Mouse (Mus musculus) forebrain, embryonic 16.5 days (tissue): ENCODE measurements around the gene Wdr86. TPM values are rescaled to one million over a fixed set of nuclear protein-coding genes. Genes with fewer than 3 reads are reported as not detected.
A peak's percentile ranks its signal among the peaks of the same experiment; 100 is the strongest.
"Not testable (repeated sequence)": the region's sequence is repeated elsewhere in the genome, so short reads cannot be mapped to it uniquely, and the experiment has no call there.

Experiments
- ATAC-seq: fragments of 200-750 bp; cut with Nextera tagmentation; 2 replicates; pipeline ENCODE4 v1.8.0; 2017; ENCODE audit warnings: mild to moderate bottlenecking, moderate library complexity
- H3K27ac ChIP-seq: fragments of 300-500 bp; sonication (generic); 2 replicates; pipeline ENCODE4 v1.5.1; 2014; ENCODE audit warnings: low read length, control low read depth
- H3K27me3 ChIP-seq: fragments of 300-500 bp; sonication (generic); replicated peaks from 2 replicates; pipeline ENCODE4 v1.6.1; 2014; ENCODE audit warnings: low read length; ENCODE audit not compliant: control insufficient read depth, insufficient read depth
- H3K36me3 ChIP-seq: fragments of 300-500 bp; sonication (generic); 2 replicates; pipeline ENCODE4 v1.6.1; 2014; ENCODE audit not compliant: control insufficient read depth, insufficient read depth
- H3K4me1 ChIP-seq: fragments of 300-500 bp; sonication (generic); replicated peaks from 2 replicates; pipeline ENCODE4 v1.6.1; 2014; ENCODE audit warnings: low read length; ENCODE audit not compliant: control insufficient read depth, insufficient read depth
- H3K4me2 ChIP-seq: fragments of 300-500 bp; sonication (generic); 2 replicates; pipeline ENCODE4 v1.6.1; 2014; ENCODE audit warnings: mild to moderate bottlenecking, low read length, control low read depth
- H3K4me3 ChIP-seq: fragments of 300-500 bp; sonication (generic); replicated peaks from 2 replicates; pipeline ENCODE4 v1.5.1; 2014; ENCODE audit warnings: mild to moderate bottlenecking, low read length, control low read depth
- H3K9ac ChIP-seq: fragments of 300-500 bp; sonication (generic); replicated peaks from 2 replicates; pipeline ENCODE4 v1.6.1; 2014; ENCODE audit warnings: low read depth, low read length, control low read depth
- H3K9me3 ChIP-seq: fragments of 300-500 bp; sonication (generic); 2 replicates; pipeline ENCODE4 v1.6.1; 2016; ENCODE audit warnings: low read length; ENCODE audit not compliant: control insufficient read depth
- WGBS: fragments of 180-500 bp; shearing (Covaris S2); extraction: QIAGEN DNeasy Blood & Tissue Kit; methylation state at CpG from one replicate; pipeline ENCODE4 v1.1.7; 2014; 5-methylcytosine and 5-hydroxymethylcytosine counted together
- polyA plus RNA-seq: library from polyadenylated mRNA; unstranded; fragments of >200 nt; fragmentation: Nextera tagmentation; extraction: Ambion mirVana; gene quantifications from 2 replicates; pipeline ENCODE4 v1.2.1, GENCODE M21; 2015

Wdr86 gene
- 4.7 and 5.1 TPM in 2 replicates for polyA plus RNA-seq

GRCm38 (mm10) chr5:24730488-24730871, at the start of gene Wdr86:
Wdr86 (minus strand) TSS chr5:24730727.
- peak; percentile 41 for ATAC-seq
- no peak within 1 kb of the TSS for H3K27ac ChIP-seq
- peak within 1 kb of the TSS; percentile 42 for H3K4me3 ChIP-seq
- under 1% methylated on average over 23 of the region's 23 CpGs for WGBS
- H3K9me3 ChIP-seq = no peaks in the 10 kb centered on the region
- no peaks in the 10 kb centered on the region for H3K36me3 ChIP-seq
- peaks cover 29% of the 10 kb centered on the region for H3K27me3 ChIP-seq
- peaks cover 15% of the 10 kb centered on the region for H3K4me1 ChIP-seq
- peak within 1 kb of the TSS; percentile 58 for H3K4me2 ChIP-seq
- peak within 1 kb of the TSS; percentile 52 for H3K9ac ChIP-seq

- Histone ChIP-seq H3K9ac (no peak overlapping the region), H3K27me3 (no peaks in the 10 kb centered on the region; the same call in 1 of the 2 replicates), H3K4me3 (no peak overlapping the region), H3K9me3 (peaks cover 3% of the 10 kb centered on the region; the same call in 1 of the 2 replicates), H3K4me2 (no peak overlapping the region), H3K27ac (no peak overlapping the region), H3K36me3 (no peaks in the 10 kb centered on the region), H3K4me1 (peaks cover under 1% of the 10 kb centered on the region)
- ATAC-seq = peak; percentile 31; the same call in 1 of the 2 replicates
- WGBS = 45% methylated on average over 15 of the region's 15 CpGs
Observed at GRCm38 (mm10) chr5:24779881-24780512, 49.5 kb upstream of the Wdr86 start.

GRCm38 (mm10) chr5:24779321-24779720, 48.8 kb upstream of the Wdr86 start:
- Histone ChIP-seq H3K4me1 (peaks cover 3% of the 10 kb centered on the region), H3K27ac (no peak overlapping the region), H3K27me3 (no peaks in the 10 kb centered on the region; the same call in 1 of the 2 replicates), H3K9me3 (no peaks in the 10 kb centered on the region), H3K36me3 (no peaks in the 10 kb centered on the region), H3K9ac (no peak overlapping the region), H3K4me2 (no peak overlapping the region), H3K4me3 (no peak overlapping the region)
- no peak for ATAC-seq

- H3K4me3 ChIP-seq = no peak overlapping the region
- no peak for ATAC-seq
- 0 out of 2 replicates have a peak overlapping the region, but pooled peaks have one; percentile 25 for H3K9ac ChIP-seq
- H3K4me1 ChIP-seq = peaks cover 3% of the 10 kb centered on the region
- peak overlapping the region; percentile 13 for H3K4me2 ChIP-seq
- no peaks in the 10 kb centered on the region for H3K36me3 ChIP-seq
- H3K27ac ChIP-seq = no peak overlapping the region
- H3K27me3 ChIP-seq = no peaks in the 10 kb centered on the region; the same call in 1 of the 2 replicates
- H3K9me3 ChIP-seq = no peaks in the 10 kb centered on the region
- 44% methylated on average over 13 of the region's 13 CpGs for WGBS
Observed at GRCm38 (mm10) chr5:24778843-24779140, 48.3 kb upstream of the Wdr86 start.

- Histone ChIP-seq H3K4me2 (peak overlapping the region; percentile 13), H3K9ac (0 out of 2 replicates have a peak overlapping the region, but pooled peaks have one; percentile 25), H3K27me3 (no peaks in the 10 kb centered on the region; the same call in 1 of the 2 replicates), H3K4me1 (peaks cover 3% of the 10 kb centered on the region), H3K9me3 (no peaks in the 10 kb centered on the region), H3K36me3 (no peaks in the 10 kb centered on the region), H3K27ac (no peak overlapping the region), H3K4me3 (no peak overlapping the region)
- no peak for ATAC-seq
- 19% methylated on average over 17 of the region's 17 CpGs for WGBS
Observed at GRCm38 (mm10) chr5:24778082-24778842, 47.7 kb upstream of the Wdr86 start.

DNA sequence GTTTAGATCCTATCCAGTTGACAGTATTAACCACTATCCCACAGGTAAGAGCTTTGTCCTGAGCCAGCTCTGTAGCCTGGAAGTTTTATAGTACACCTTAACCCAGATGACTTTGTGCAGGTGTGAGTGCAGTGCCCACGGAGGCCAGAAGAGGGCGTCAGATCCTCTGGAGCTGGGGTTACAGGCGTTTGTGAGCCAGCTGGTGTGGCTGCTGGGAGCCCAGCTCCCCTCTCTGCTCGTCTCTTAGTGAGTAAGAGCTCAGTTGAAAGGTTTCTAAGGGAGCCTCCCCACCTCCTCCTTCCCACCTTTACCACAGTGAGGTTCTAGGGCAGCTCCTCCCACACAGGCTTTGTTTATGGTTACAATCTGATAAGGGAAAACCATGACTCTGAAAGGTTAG, 46.2 kb upstream of the Wdr86 start:
- 71% methylated on average over 4 of the region's 4 CpGs for WGBS
- Histone ChIP-seq H3K27ac (no peak overlapping the region), H3K36me3 (no peaks in the 10 kb centered on the region), H3K4me3 (no peak overlapping the region), H3K4me2 (no peak overlapping the region), H3K4me1 (peaks cover 3% of the 10 kb centered on the region), H3K9ac (no peak overlapping the region), H3K27me3 (no peaks in the 10 kb centered on the region; the same call in 1 of the 2 replicates), H3K9me3 (no peaks in the 10 kb centered on the region)
- no peak for ATAC-seq

DNA sequence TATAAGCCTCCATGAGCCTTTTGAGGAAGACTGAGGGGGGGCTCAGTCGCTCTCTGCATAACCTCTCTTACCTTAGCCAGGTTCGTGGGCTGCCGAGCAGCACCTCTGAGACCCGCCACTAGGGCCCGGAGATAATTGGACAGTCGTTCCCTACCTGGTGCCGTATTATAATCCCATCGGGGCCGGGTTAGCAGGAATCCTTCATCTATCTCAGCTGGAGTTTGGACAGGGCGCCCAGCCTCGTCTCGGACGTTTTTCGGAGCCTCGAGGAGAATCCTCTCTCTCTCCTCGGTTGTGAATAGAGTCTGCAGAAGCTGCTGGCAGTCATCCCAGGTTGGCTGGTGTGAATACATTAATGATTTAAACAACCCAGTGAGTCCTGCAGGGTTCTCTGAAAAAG, 44.0 kb upstream of the Wdr86 start:
- not testable (repeated sequence) for H3K9me3 ChIP-seq, H3K27ac ChIP-seq, ATAC-seq, H3K9ac ChIP-seq, H3K36me3 ChIP-seq, H3K4me3 ChIP-seq, H3K27me3 ChIP-seq, H3K4me1 ChIP-seq, H3K4me2 ChIP-seq
- WGBS = 38% methylated on average over 16 of the region's 16 CpGs

DNA sequence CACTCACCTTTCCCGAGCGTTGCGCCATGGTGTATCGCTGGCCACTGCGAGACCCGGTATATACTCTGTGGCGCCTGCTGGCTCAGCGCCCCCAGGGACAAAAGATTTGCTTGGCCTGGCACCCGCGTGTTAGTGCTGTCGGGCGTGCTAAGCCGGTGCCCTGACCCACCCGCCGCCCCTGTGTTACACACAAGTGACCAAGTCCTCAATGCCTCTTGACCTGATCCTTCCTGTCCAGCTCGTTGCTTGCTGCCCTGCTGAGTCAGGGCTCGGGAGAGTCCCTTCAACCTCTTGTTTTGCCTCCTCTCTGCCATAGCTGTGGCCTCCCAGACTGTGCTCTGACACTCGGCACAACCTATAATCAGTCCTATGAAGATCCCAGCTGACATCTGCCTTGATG, 27.3 kb upstream of the Wdr86 start, which contains the start of gene Crygn:
TSS of gene Crygn (minus strand) at position 193 of the 400 bp plus-strand sequence.
- Histone ChIP-seq H3K4me2 (no peak within 1 kb of the TSS), H3K27ac (no peak within 1 kb of the TSS), H3K9me3 (no peaks in the 10 kb centered on the region), H3K27me3 (no peaks in the 10 kb centered on the region), H3K4me1 (no peaks in the 10 kb centered on the region), H3K9ac (no peak within 1 kb of the TSS), H3K36me3 (no peaks in the 10 kb centered on the region), H3K4me3 (no peak within 1 kb of the TSS)
- 29% methylated on average over 18 of the region's 18 CpGs for WGBS
- ATAC-seq = no peak

DNA sequence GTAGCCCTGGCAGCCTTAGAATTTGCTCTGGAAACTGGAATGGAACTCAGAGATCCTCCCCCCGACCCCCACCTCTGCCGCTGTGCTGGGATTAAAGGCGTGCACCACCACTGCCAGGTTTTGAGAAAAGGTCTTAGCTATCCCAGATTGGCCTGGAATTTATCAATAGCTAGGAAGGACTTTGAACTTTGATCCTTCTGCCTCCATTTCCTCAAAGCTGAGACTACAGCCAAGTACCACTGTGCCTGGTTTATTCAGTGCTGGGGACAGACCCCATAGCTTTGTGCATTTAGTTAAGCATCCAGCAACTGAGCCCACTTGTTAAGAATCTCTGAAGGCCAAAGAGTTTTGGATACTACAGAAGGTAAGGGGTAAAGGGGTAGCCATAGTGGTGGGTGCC, 26.4 kb upstream of the Wdr86 start:
- H3K27me3 ChIP-seq = no peaks in the 10 kb centered on the region
- WGBS = 53% methylated on average over 3 of the region's 3 CpGs
- no peak overlapping the region for H3K4me3 ChIP-seq
- ATAC-seq = no peak
- no peak overlapping the region for H3K9ac ChIP-seq
- H3K9me3 ChIP-seq = no peaks in the 10 kb centered on the region
- no peak overlapping the region for H3K4me2 ChIP-seq
- peaks cover 1% of the 10 kb centered on the region for H3K4me1 ChIP-seq
- no peaks in the 10 kb centered on the region for H3K36me3 ChIP-seq
- H3K27ac ChIP-seq = no peak overlapping the region
